Mouse (Mus musculus): ENCODE data around the gene Saa1. TPM values are rescaled to one million over a fixed set of nuclear protein-coding genes. Genes with fewer than 3 reads are reported as not detected.

Saa1 gene
- polyA plus RNA-seq, 1 experiment = not detected

DNA sequence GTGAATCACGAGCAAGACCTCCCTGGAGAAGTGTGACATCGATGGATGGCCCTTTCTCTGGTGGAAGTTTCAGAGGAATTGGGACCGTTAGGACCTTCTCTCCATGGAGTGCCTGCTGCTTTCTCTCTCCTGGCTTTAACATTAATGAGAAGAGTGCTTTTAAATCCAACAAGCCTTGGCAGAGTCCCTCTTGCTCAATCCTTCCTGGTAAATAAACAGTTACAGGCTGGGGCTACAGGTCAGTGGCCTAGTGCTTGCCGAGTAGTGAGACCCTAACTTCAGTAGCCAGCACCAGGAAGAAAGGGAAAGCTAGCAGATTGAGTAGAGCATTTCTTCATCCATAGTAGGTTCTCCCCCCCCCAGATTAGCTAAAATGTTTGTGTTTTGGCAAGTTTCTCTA is 10.3 kb downstream of the Saa1 start, which contains the start of gene Saa4:
Saa4 (minus strand) TSS at position 146 of the 400 bp plus-strand sequence.
- H3K4me3 ChIP-seq = no peak within 1 kb of the TSS
- no peak for TF ChIP-seq SRF (IDR thresholded peaks at IDR 0.05; ENCODE audit: control insufficient read depth, insufficient read length, low read depth)
- TF ChIP-seq POLR2AphosphoS2 (IDR thresholded peaks at IDR 0.05; ENCODE audit: insufficient read length, low read depth) = no peak
- no peak for TF ChIP-seq USF1 (IDR thresholded peaks at IDR 0.05; ENCODE audit: low read depth)
- TF ChIP-seq CEBPB (IDR thresholded peaks at IDR 0.05; ENCODE audit: insufficient read depth, poor library complexity, severe bottlenecking) = no peak
- TF ChIP-seq POLR2A (IDR thresholded peaks at IDR 0.05; ENCODE audit: insufficient read length, low read depth) = no peak
- TF ChIP-seq TCF12 (IDR thresholded peaks at IDR 0.05; ENCODE audit: insufficient read depth, poor library complexity, severe bottlenecking) = no peak
- TF ChIP-seq REST (IDR thresholded peaks at IDR 0.05; ENCODE audit: insufficient read depth, insufficient read length) = no peak
- TF ChIP-seq MYOG (IDR thresholded peaks at IDR 0.05; ENCODE audit: control insufficient read depth in 1 of 3, insufficient read depth in 1 of 3, insufficient read length in 2 of 3, low read depth in 2 of 3) = no peak
- TF ChIP-seq E2F4 (IDR thresholded peaks at IDR 0.05; ENCODE audit: insufficient read depth) = no peak
- TF ChIP-seq TCF3 (IDR thresholded peaks at IDR 0.05; ENCODE audit: insufficient read length, low read depth) = no peak
- no peak for TF ChIP-seq MYOD1 (IDR thresholded peaks at IDR 0.05; ENCODE audit: control insufficient read depth in 1 of 3, insufficient read length in 2 of 3, low read depth in 2 of 3)
- no peak for TF ChIP-seq MAX (IDR thresholded peaks at IDR 0.05; ENCODE audit: low read depth)
- no peaks in the 10 kb centered on the region for H3K27me3 ChIP-seq (ENCODE audit: control insufficient read depth, insufficient read depth, insufficient read length)
- no peak within 1 kb of the TSS for H3ac ChIP-seq (ENCODE audit: control insufficient read depth, insufficient read length)
- H3K4me2 ChIP-seq (ENCODE audit: low read depth) = no peak within 1 kb of the TSS
- no peaks in the 10 kb centered on the region for H3K36me3 ChIP-seq (ENCODE audit: control insufficient read depth, insufficient read depth)
- H3K79me2 ChIP-seq (ENCODE audit: control insufficient read depth, insufficient read depth) = no peaks in the 10 kb centered on the region

DNA sequence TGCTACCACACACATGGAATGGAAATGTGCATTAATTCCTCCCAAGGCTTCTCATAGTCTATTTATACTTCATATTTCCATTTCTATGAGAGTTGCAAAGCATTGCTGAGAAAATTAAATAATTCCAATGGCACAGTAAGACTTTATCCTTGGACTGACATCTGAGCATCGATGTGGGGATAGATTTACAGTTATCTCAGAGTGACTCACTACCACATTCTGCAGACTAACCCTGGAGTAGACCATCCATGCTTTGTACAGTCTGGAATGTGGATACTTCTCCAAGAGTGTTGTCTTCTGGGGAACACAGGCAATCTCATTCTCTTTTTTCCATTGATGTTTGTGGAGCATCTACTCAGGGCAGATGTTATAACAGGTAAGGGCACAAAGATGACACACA is 15.2 kb downstream of the Saa1 start:
- Histone ChIP-seq H3K36me3 (ENCODE audit: control insufficient read depth, insufficient read depth) (no peaks in the 10 kb centered on the region), H3K27me3 (ENCODE audit: control insufficient read depth, insufficient read depth, insufficient read length) (no peaks in the 10 kb centered on the region), H3K79me2 (ENCODE audit: control insufficient read depth, insufficient read depth) (no peaks in the 10 kb centered on the region), H3ac (ENCODE audit: control insufficient read depth, insufficient read length) (no peak overlapping the region), H3K4me2 (ENCODE audit: low read depth) (no peak overlapping the region), H3K4me3 (no peak overlapping the region)
- no peak for TF ChIP-seq CEBPB (IDR thresholded peaks at IDR 0.05; ENCODE audit: insufficient read depth, poor library complexity, severe bottlenecking)
- no peak for TF ChIP-seq MAX (IDR thresholded peaks at IDR 0.05; ENCODE audit: low read depth)
- TF ChIP-seq POLR2A (IDR thresholded peaks at IDR 0.05; ENCODE audit: insufficient read length, low read depth) = no peak
- no peak for TF ChIP-seq TCF12 (IDR thresholded peaks at IDR 0.05; ENCODE audit: insufficient read depth, poor library complexity, severe bottlenecking)
- TF ChIP-seq TCF3 (IDR thresholded peaks at IDR 0.05; ENCODE audit: insufficient read length, low read depth) = no peak
- TF ChIP-seq REST (IDR thresholded peaks at IDR 0.05; ENCODE audit: insufficient read depth, insufficient read length) = no peak
- no peak for TF ChIP-seq E2F4 (IDR thresholded peaks at IDR 0.05; ENCODE audit: insufficient read depth)
- no peak for TF ChIP-seq POLR2AphosphoS2 (IDR thresholded peaks at IDR 0.05; ENCODE audit: insufficient read length, low read depth)
- no peak for TF ChIP-seq MYOD1 (IDR thresholded peaks at IDR 0.05; ENCODE audit: control insufficient read depth in 1 of 3, insufficient read length in 2 of 3, low read depth in 2 of 3)
- TF ChIP-seq USF1 (IDR thresholded peaks at IDR 0.05; ENCODE audit: low read depth) = no peak
- TF ChIP-seq SRF (IDR thresholded peaks at IDR 0.05; ENCODE audit: control insufficient read depth, insufficient read length, low read depth) = no peak
- no peak for TF ChIP-seq MYOG (IDR thresholded peaks at IDR 0.05; ENCODE audit: control insufficient read depth in 1 of 3, insufficient read depth in 1 of 3, insufficient read length in 2 of 3, low read depth in 2 of 3)

DNA sequence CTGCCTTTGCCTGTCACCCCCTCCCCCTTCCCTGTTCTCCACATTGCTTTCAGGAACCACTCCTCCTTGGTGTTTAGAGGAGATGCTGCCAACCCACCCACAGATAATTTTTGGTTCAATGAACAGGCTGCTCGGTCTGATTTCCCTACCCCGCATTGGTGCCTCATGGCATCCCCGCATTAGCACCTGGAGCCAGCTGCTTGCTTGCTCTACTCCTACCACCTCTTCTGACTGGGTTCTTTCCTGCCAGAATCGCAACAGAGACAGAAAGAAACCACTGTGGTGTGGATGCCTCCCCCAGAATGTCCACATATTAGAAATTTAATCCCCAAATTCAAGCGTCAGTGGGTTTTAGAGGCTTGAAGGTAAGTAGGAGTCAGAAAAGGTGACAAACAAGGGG is 18.4 kb downstream of the Saa1 start:
- H3K27me3 ChIP-seq (ENCODE audit: control insufficient read depth, insufficient read depth, insufficient read length) = no peaks in the 10 kb centered on the region
- no peaks in the 10 kb centered on the region for H3K36me3 ChIP-seq (ENCODE audit: control insufficient read depth, insufficient read depth)
- no peak overlapping the region for H3K4me3 ChIP-seq
- no peak overlapping the region for H3K4me2 ChIP-seq (ENCODE audit: low read depth)
- TF ChIP-seq POLR2AphosphoS2 (IDR thresholded peaks at IDR 0.05; ENCODE audit: insufficient read length, low read depth) (no peak), MYOG (IDR thresholded peaks at IDR 0.05; ENCODE audit: control insufficient read depth in 1 of 3, insufficient read depth in 1 of 3, insufficient read length in 2 of 3, low read depth in 2 of 3) (no peak), USF1 (IDR thresholded peaks at IDR 0.05; ENCODE audit: low read depth) (no peak), REST (IDR thresholded peaks at IDR 0.05; ENCODE audit: insufficient read depth, insufficient read length) (no peak), SRF (IDR thresholded peaks at IDR 0.05; ENCODE audit: control insufficient read depth, insufficient read length, low read depth) (no peak), MYOD1 (IDR thresholded peaks at IDR 0.05; ENCODE audit: control insufficient read depth in 1 of 3, insufficient read length in 2 of 3, low read depth in 2 of 3) (no peak), TCF12 (IDR thresholded peaks at IDR 0.05; ENCODE audit: insufficient read depth, poor library complexity, severe bottlenecking) (no peak), E2F4 (IDR thresholded peaks at IDR 0.05; ENCODE audit: insufficient read depth) (no peak), TCF3 (IDR thresholded peaks at IDR 0.05; ENCODE audit: insufficient read length, low read depth) (no peak), MAX (IDR thresholded peaks at IDR 0.05; ENCODE audit: low read depth) (no peak), CEBPB (IDR thresholded peaks at IDR 0.05; ENCODE audit: insufficient read depth, poor library complexity, severe bottlenecking) (no peak), POLR2A (IDR thresholded peaks at IDR 0.05; ENCODE audit: insufficient read length, low read depth) (no peak)
- H3ac ChIP-seq (ENCODE audit: control insufficient read depth, insufficient read length) = no peak overlapping the region
- H3K79me2 ChIP-seq (ENCODE audit: control insufficient read depth, insufficient read depth) = no peaks in the 10 kb centered on the region

DNA sequence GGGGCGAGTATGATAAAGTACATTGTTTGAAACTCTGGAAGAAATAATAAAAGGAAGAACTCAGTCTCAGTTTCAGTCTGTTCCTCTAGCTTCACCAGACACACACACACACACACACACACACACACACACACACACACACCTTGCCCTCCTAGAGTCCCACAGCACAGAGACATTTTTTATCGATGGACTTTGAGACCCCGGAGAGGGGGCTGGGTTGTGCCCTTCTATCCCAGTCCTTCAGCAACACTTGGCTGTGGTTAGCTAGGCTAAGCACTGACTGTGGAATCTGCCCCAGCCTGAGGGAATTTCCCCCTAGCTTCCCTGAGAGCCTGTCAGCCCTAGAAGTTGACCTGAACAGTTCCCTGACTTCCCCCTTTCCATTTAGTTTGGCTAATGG is 18.9 kb downstream of the Saa1 start:
- Histone ChIP-seq H3K4me2 (ENCODE audit: low read depth) (no peak overlapping the region), H3ac (ENCODE audit: control insufficient read depth, insufficient read length) (no peak overlapping the region), H3K36me3 (ENCODE audit: control insufficient read depth, insufficient read depth) (no peaks in the 10 kb centered on the region), H3K27me3 (ENCODE audit: control insufficient read depth, insufficient read depth, insufficient read length) (no peaks in the 10 kb centered on the region), H3K4me3 (no peak overlapping the region), H3K79me2 (ENCODE audit: control insufficient read depth, insufficient read depth) (no peaks in the 10 kb centered on the region)
- TF ChIP-seq POLR2AphosphoS2 (IDR thresholded peaks at IDR 0.05; ENCODE audit: insufficient read length, low read depth) (no peak), MYOG (IDR thresholded peaks at IDR 0.05; ENCODE audit: control insufficient read depth in 1 of 3, insufficient read depth in 1 of 3, insufficient read length in 2 of 3, low read depth in 2 of 3) (no peak), TCF12 (IDR thresholded peaks at IDR 0.05; ENCODE audit: insufficient read depth, poor library complexity, severe bottlenecking) (no peak), REST (IDR thresholded peaks at IDR 0.05; ENCODE audit: insufficient read depth, insufficient read length) (no peak), TCF3 (IDR thresholded peaks at IDR 0.05; ENCODE audit: insufficient read length, low read depth) (no peak), SRF (IDR thresholded peaks at IDR 0.05; ENCODE audit: control insufficient read depth, insufficient read length, low read depth) (no peak), MAX (IDR thresholded peaks at IDR 0.05; ENCODE audit: low read depth) (no peak), CEBPB (IDR thresholded peaks at IDR 0.05; ENCODE audit: insufficient read depth, poor library complexity, severe bottlenecking) (no peak)
